ENCODE assay signal across 8 mouse cellular contexts in the genomic region with DNA sequence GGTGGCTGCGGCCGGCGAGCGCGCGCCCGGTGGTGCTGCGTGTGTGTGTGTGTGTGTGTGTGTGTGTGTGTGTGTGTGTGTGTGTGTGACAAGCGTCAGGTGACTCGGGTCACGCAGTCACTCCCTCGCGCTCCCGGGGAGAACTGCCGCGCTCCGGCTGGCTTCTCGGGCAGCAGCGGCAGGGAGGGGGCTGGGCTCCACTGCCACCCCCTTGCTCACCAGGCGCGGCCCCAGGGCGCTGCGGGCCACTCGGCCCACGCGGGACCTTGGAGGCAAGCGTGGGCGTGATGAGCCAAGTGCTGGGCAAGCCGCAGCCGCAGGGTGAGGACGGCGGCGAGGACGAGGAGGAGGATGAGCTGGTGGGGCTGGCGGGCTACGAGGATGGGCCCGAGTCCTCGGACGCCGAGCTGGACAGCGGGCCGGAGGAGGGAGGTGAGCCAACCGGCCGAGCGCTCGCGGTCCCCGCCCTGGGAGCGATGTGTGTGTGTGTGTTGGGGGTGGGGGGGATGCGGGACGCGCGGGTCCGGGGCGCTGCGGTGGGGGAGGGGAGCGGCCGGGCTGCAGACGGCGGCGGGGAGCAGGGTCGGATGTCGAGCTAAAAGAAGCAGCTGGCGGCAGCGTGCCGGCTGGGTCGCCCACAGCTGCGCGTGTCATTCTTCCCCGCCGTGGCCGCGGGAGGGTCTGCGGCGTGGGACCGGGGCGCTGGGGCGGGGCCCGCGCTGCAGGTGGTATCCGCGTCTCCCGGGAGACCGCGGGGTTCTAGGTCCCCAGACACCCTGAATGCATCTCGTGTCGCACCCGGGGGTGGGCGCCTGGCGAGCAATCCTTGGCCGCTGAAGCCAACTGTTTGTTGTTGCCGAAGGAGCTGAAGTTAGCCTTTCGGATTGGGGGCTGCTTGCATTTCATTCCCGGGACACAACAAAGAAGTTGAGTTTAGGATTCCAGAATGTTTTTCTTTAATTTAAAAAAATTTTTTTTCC. TPM values are rescaled to one million over a fixed set of nuclear protein-coding genes. Genes with fewer than 3 reads are reported as not detected.
A peak's percentile ranks its signal among the peaks of the same experiment; 100 is the strongest.
DNase-seq lines count a peak whose midpoint lies in the region; ATAC-seq and TF ChIP-seq lines count a peak whose summit lies in the region.

No protein-coding gene starts in this region.

- WGBS in embryonic facial prominence, embryonic 14.5 days = 0% methylated on average over 17 of the region's 94 CpGs
- under 1% methylated on average over 83 of the region's 94 CpGs for WGBS in heart, embryonic 10.5 days
- under 1% methylated on average over 68 of the region's 94 CpGs for WGBS in kidney, embryonic 14.5 days

- H3K9ac ChIP-seq in embryonic facial prominence, embryonic 14.5 days (ENCODE audit: low read depth, low read length) = peak overlapping the region; percentile 77
- H3K9ac ChIP-seq in kidney, embryonic 14.5 days (ENCODE audit: low read depth, low read length) = peak overlapping the region; percentile 74

- H3K79me2 ChIP-seq in myocyte (ENCODE audit: control insufficient read depth, insufficient read depth) = no peaks in the 10 kb centered on the region

- TF ChIP-seq POLR2A in myocyte (IDR thresholded peaks at IDR 0.05; ENCODE audit: insufficient read length, low read depth) = peak; percentile 26

- peak; percentile 74 for ATAC-seq in embryonic facial prominence, embryonic 14.5 days (ENCODE audit: low read depth)
- ATAC-seq in kidney, embryonic 14.5 days (ENCODE audit: low FRiP score, low TSS enrichment) = peak; percentile 71

- H3K27ac ChIP-seq in embryonic facial prominence, embryonic 14.5 days (replicated peaks; ENCODE audit: low read depth, low read length) = peak overlapping the region; percentile 79
- peak overlapping the region; percentile 99 for H3K27ac ChIP-seq in heart, embryonic 10.5 days
- H3K27ac ChIP-seq in kidney, embryonic 14.5 days (ENCODE audit: low read depth, low read length) = peak overlapping the region; percentile 67

- DNase-seq in spleen, adult 18-20 months = peak; percentile 38 to 47
- DNase-seq in spleen, adult 12 weeks (ENCODE audit: low spot score) = no peak
- DNase-seq in embryonic facial prominence, embryonic 14.5 days (ENCODE audit: low spot score) = peak; percentile 70
- DNase-seq in heart, embryonic 10.5 days (ENCODE audit: low spot score) = peak; percentile 80
- DNase-seq in liver = peak; percentile 57
- peak; percentile 42 to 75 for DNase-seq in spleen, postnatal 4 days (ENCODE audit: low spot score in 2 of 2)

- peak overlapping the region; percentile 78 for H3K4me3 ChIP-seq in embryonic facial prominence, embryonic 14.5 days (ENCODE audit: low read depth, low read length)
- peak overlapping the region; percentile 97 for H3K4me3 ChIP-seq in heart, embryonic 10.5 days
- peak overlapping the region; percentile 81 for H3K4me3 ChIP-seq in kidney, embryonic 14.5 days (ENCODE audit: low read length)
- peak overlapping the region; percentile 28 for H3K4me3 ChIP-seq in myocyte

- H3K4me2 ChIP-seq in embryonic facial prominence, embryonic 14.5 days (ENCODE audit: low read depth, low read length) = peak overlapping the region; percentile 100
- H3K4me2 ChIP-seq in kidney, embryonic 14.5 days (replicated peaks; ENCODE audit: low read depth, low read length) = peak overlapping the region; percentile 99
- peak overlapping the region; percentile 76 for H3K4me2 ChIP-seq in myocyte (ENCODE audit: low read depth)

- H3K4me1 ChIP-seq in embryonic facial prominence, embryonic 14.5 days (ENCODE audit: control insufficient read depth, insufficient read depth, low read length) = 0 out of 2 replicates have a peak, but pooled peaks cover 4% of the 10 kb centered on the region
- peaks cover 50% of the 10 kb centered on the region for H3K4me1 ChIP-seq in heart, embryonic 10.5 days
- H3K4me1 ChIP-seq in kidney, embryonic 14.5 days (ENCODE audit: control insufficient read depth, insufficient read depth, low read length) = peaks cover 10% of the 10 kb centered on the region

- peaks cover 7% of the 10 kb centered on the region; the same call in 1 of the 2 replicates for H3K27me3 ChIP-seq in embryonic facial prominence, embryonic 14.5 days (replicated peaks; ENCODE audit: control insufficient read depth, insufficient read depth, low read length)
- no peaks in the 10 kb centered on the region for H3K27me3 ChIP-seq in heart, embryonic 10.5 days (ENCODE audit: insufficient read depth, poor library complexity, severe bottlenecking)
- H3K27me3 ChIP-seq in kidney, embryonic 14.5 days (ENCODE audit: control insufficient read depth, insufficient read depth, low read length) = no peaks in the 10 kb centered on the region
- H3K27me3 ChIP-seq in myocyte (ENCODE audit: control insufficient read depth, insufficient read depth, insufficient read length) = no peaks in the 10 kb centered on the region

- H3ac ChIP-seq in myocyte (ENCODE audit: control insufficient read depth, insufficient read length) = peak overlapping the region; percentile 46

- no peaks in the 10 kb centered on the region for H3K9me3 ChIP-seq in embryonic facial prominence, embryonic 14.5 days (ENCODE audit: control insufficient read depth, low read length)
- no peaks in the 10 kb centered on the region for H3K9me3 ChIP-seq in heart, embryonic 10.5 days
- no peaks in the 10 kb centered on the region for H3K9me3 ChIP-seq in kidney, embryonic 14.5 days (ENCODE audit: control insufficient read depth, low read length)

- no peaks in the 10 kb centered on the region for H3K36me3 ChIP-seq in embryonic facial prominence, embryonic 14.5 days (ENCODE audit: control insufficient read depth, insufficient read depth, low read length)
- H3K36me3 ChIP-seq in heart, embryonic 10.5 days = no peaks in the 10 kb centered on the region
- no peaks in the 10 kb centered on the region for H3K36me3 ChIP-seq in kidney, embryonic 14.5 days (ENCODE audit: control insufficient read depth, insufficient read depth, low read length)
- no peaks in the 10 kb centered on the region for H3K36me3 ChIP-seq in myocyte (ENCODE audit: control insufficient read depth, insufficient read depth)

TF ChIP-seq in myocyte, 11 proteins besides CTCF, POLR2A, EP300 and RAD21:
- TF ChIP-seq E2F4 (IDR thresholded peaks at IDR 0.05; ENCODE audit: insufficient read depth) (no peak), MYOD1 (IDR thresholded peaks at IDR 0.05; ENCODE audit: control insufficient read depth in 1 of 3, insufficient read length in 2 of 3, low read depth in 2 of 3) (peak in 2 of 3 experiments; percentile 98 to 99), MYOG (IDR thresholded peaks at IDR 0.05; ENCODE audit: control insufficient read depth in 1 of 3, insufficient read depth in 1 of 3, insufficient read length in 2 of 3, low read depth in 2 of 3) (peak; percentile 40 to 91 (median 87)), TCF3 (IDR thresholded peaks at IDR 0.05; ENCODE audit: insufficient read length, low read depth) (peak; percentile 92)
TF ChIP-seq in myocyte: peak in this region for 3.

RNA-seq across cellular contexts. Expression of a gene that starts 0.6 kb away (rescaled TPM):
- polyA plus RNA-seq in embryonic facial prominence, embryonic 14.5 days (2014; fragmentation: Nextera tagmentation; extraction: Ambion mirVana) = 18.3 and 21.8 TPM in 2 replicates
- 39.2 and 56.0 TPM in 2 replicates for polyA plus RNA-seq in heart, embryonic 10.5 days (2016; fragmentation: Nextera tagmentation; extraction: Ambion mirVana)
- 14.5 and 21.1 TPM in 2 replicates for polyA plus RNA-seq in kidney, embryonic 14.5 days (2014; fragmentation: Nextera tagmentation; extraction: Ambion mirVana)
- polyA plus RNA-seq in myocyte (2012; fragmentation: generic; extraction: Trizol) = 7.9 TPM

RNA-seq across cellular contexts. Expression of a gene that starts 32.8 kb away (rescaled TPM):
- polyA plus RNA-seq in embryonic facial prominence, embryonic 14.5 days (2014; fragmentation: Nextera tagmentation; extraction: Ambion mirVana) = 11.0 and 11.2 TPM in 2 replicates
- polyA plus RNA-seq in heart, embryonic 10.5 days (2016; fragmentation: Nextera tagmentation; extraction: Ambion mirVana) = 8.3 and 8.4 TPM in 2 replicates
- polyA plus RNA-seq in kidney, embryonic 14.5 days (2014; fragmentation: Nextera tagmentation; extraction: Ambion mirVana) = 7.1 and 14.3 TPM in 2 replicates
- polyA plus RNA-seq in myocyte (2012; fragmentation: generic; extraction: Trizol) = 0.31 TPM

RNA-seq across cellular contexts. Expression of a gene that starts 47.8 kb away (rescaled TPM):
- 45.1 and 54.7 TPM in 2 replicates for polyA plus RNA-seq in embryonic facial prominence, embryonic 14.5 days (2014; fragmentation: Nextera tagmentation; extraction: Ambion mirVana)
- polyA plus RNA-seq in heart, embryonic 10.5 days (2016; fragmentation: Nextera tagmentation; extraction: Ambion mirVana) = 39.0 and 42.7 TPM in 2 replicates
- 34.4 and 43.6 TPM in 2 replicates for polyA plus RNA-seq in kidney, embryonic 14.5 days (2014; fragmentation: Nextera tagmentation; extraction: Ambion mirVana)
- polyA plus RNA-seq in myocyte (2012; fragmentation: generic; extraction: Trizol) = 31.4 TPM

Comparison
In these comparisons a context has a peak if more than half of its experiments do, and no peak if none do; other contexts are left out.
1. H3K4me3 ChIP-seq: peak in every context shown above with its lines; median percentile 97 in heart, embryonic 10.5 days; 81 in kidney, embryonic 14.5 days; 78 in embryonic facial prominence, embryonic 14.5 days; 28 in myocyte.